Mouse (Mus musculus) neural tube, embryonic 11.5 days (tissue): ENCODE results near the gene Npat. TPM values are rescaled to one million over a fixed set of nuclear protein-coding genes. Genes with fewer than 3 reads are reported as not detected.

ENCODE experiments used
- polyA plus RNA-seq: library from polyadenylated mRNA; unstranded; fragments of >200 nt; fragmentation: Nextera tagmentation; extraction: Ambion mirVana; gene quantifications from 2 replicates; pipeline ENCODE4 v1.2.1, GENCODE M21; 2014

Gene Npat
- polyA plus RNA-seq, 1 experiment from 2014 or later = 22.8 TPM

Other genes starting within 250 kb of the Npat start
- 0.55 and 0.56 TPM in 2 replicates for gene Exph5, start 235.4 kb upstream of the Npat start, polyA plus RNA-seq
- gene Kdelc2, start 153.0 kb upstream of the Npat start, polyA plus RNA-seq = 7.7 and 7.8 TPM in 2 replicates
- gene 4930550C14Rik, start 134.7 kb upstream of the Npat start, polyA plus RNA-seq = 0.56 and 0.70 TPM in 2 replicates
- gene Atm, start 307 bp upstream of the Npat start, polyA plus RNA-seq = 14.0 and 18.6 TPM in 2 replicates
- 60.0 and 68.1 TPM in 2 replicates for gene Acat1, start 73.3 kb downstream of the Npat start, polyA plus RNA-seq
- gene Cul5, start 133.0 kb downstream of the Npat start, polyA plus RNA-seq = 46.3 and 49.1 TPM in 2 replicates
- gene Rab39, start 169.2 kb downstream of the Npat start, polyA plus RNA-seq = 5.1 and 6.0 TPM in 2 replicates
- gene Slc35f2, start 234.5 kb downstream of the Npat start, polyA plus RNA-seq = 4.1 and 4.9 TPM in 2 replicates